Mouse (Mus musculus): ENCODE results near the gene Muc5b. TPM values are rescaled to one million over a fixed set of nuclear protein-coding genes. Genes with fewer than 3 reads are reported as not detected.

Gene Muc5b
- polyA plus RNA-seq, 2 experiments = not detected

GRCm38 (mm10) chr7:141911305-141911704, 72.4 kb downstream of the Muc5b start:
- H3K36me3 ChIP-seq (replicated peaks; ENCODE audit: control insufficient read depth, insufficient read depth, low read depth) = no peaks in the 10 kb centered on the region
- DNase-seq (ENCODE audit: low read depth in 3 of 3, low spot score in 3 of 3) = no peak
- H3K4me1 ChIP-seq (replicated peaks; ENCODE audit: control insufficient read depth in 2 of 2, insufficient read depth in 2 of 2, low read length in 1 of 2) = no peaks in the 10 kb centered on the region; a peak in 1 of 4 replicates
- ATAC-seq (ENCODE audit: insufficient read depth) = no peak
- peaks cover 9% of the 10 kb centered on the region for H3K27me3 ChIP-seq (ENCODE audit: control insufficient read depth, insufficient read depth, low read length)
- H3K9me3 ChIP-seq (ENCODE audit: control insufficient read depth, low read length) = no peaks in the 10 kb centered on the region
- H3K4me3 ChIP-seq (ENCODE audit: insufficient read depth in 1 of 2, low read depth in 2 of 2, low read length in 2 of 2) = no peak overlapping the region
- no peak overlapping the region for H3K27ac ChIP-seq
- TF ChIP-seq EP300 (IDR thresholded peaks at IDR 0.05; ENCODE audit: low read depth) (no peak), CTCF (IDR thresholded peaks at IDR 0.05; ENCODE audit: low read depth) (no peak)
- no peak overlapping the region for H3K9ac ChIP-seq (replicated peaks)
- 37% methylated on average over 3 of the region's 3 CpGs for WGBS (ENCODE audit: insufficient replicate concordance)
- no peak overlapping the region for H3K4me2 ChIP-seq (ENCODE audit: low read depth)

GRCm38 (mm10) chr7:141918407-141918806, 79.5 kb downstream of the Muc5b start, which contains the start of gene Tollip:
TSS of gene Tollip (minus strand) at chr7:141918507.
- Histone ChIP-seq H3K4me3 (ENCODE audit: insufficient read depth in 1 of 2, low read depth in 2 of 2, low read length in 2 of 2) (no peak within 1 kb of the TSS), H3K36me3 (replicated peaks; ENCODE audit: control insufficient read depth, insufficient read depth, low read depth) (no peaks in the 10 kb centered on the region), H3K9me3 (ENCODE audit: control insufficient read depth, low read length) (no peaks in the 10 kb centered on the region), H3K27me3 (ENCODE audit: control insufficient read depth, insufficient read depth, low read length) (peaks cover under 1% of the 10 kb centered on the region; the same call in 1 of the 2 replicates), H3K27ac (no peak within 1 kb of the TSS), H3K9ac (replicated peaks) (no peak within 1 kb of the TSS), H3K4me1 (replicated peaks; ENCODE audit: control insufficient read depth in 2 of 2, insufficient read depth in 2 of 2, low read length in 1 of 2) (no peaks in the 10 kb centered on the region), H3K4me2 (ENCODE audit: low read depth) (no peak within 1 kb of the TSS)
- ATAC-seq (ENCODE audit: insufficient read depth) = no peak
- TF ChIP-seq EP300 (IDR thresholded peaks at IDR 0.05; ENCODE audit: low read depth) (no peak), CTCF (IDR thresholded peaks at IDR 0.05; ENCODE audit: low read depth) (no peak)
- 69% methylated on average over 2 of the region's 2 CpGs for WGBS (ENCODE audit: insufficient replicate concordance)
- no peak for DNase-seq (ENCODE audit: low read depth in 3 of 3, low spot score in 3 of 3)

Other genes starting within 250 kb of the Muc5b start
- gene Muc6, start 183.8 kb upstream of the Muc5b start, polyA plus RNA-seq (2012; rRNA removed) = 1.7 and 2.1 TPM in 2 replicates
- gene Muc6, start 183.8 kb upstream of the Muc5b start, polyA plus RNA-seq (2014; fragmentation: Nextera tagmentation; extraction: Ambion mirVana) = 3.2 and 4.0 TPM in 2 replicates
- gene Muc2, start 148.7 kb upstream of the Muc5b start, polyA plus RNA-seq (2012; rRNA removed) = 0.12 and 0.17 TPM in 2 replicates
- gene Muc2, start 148.7 kb upstream of the Muc5b start, polyA plus RNA-seq (2014; fragmentation: Nextera tagmentation; extraction: Ambion mirVana) = 0.08 and 0.85 TPM in 2 replicates
- gene Muc5ac, start 50.1 kb upstream of the Muc5b start, polyA plus RNA-seq (2012; rRNA removed) = not detected in 2 replicates
- gene Muc5ac, start 50.1 kb upstream of the Muc5b start, polyA plus RNA-seq (2014; fragmentation: Nextera tagmentation; extraction: Ambion mirVana) = not detected in 2 replicates
- gene Tollip, start 79.4 kb downstream of the Muc5b start, polyA plus RNA-seq (2012; rRNA removed) = 13.5 and 15.3 TPM in 2 replicates
- gene Tollip, start 79.4 kb downstream of the Muc5b start, polyA plus RNA-seq (2014; fragmentation: Nextera tagmentation; extraction: Ambion mirVana) = 18.0 and 19.7 TPM in 2 replicates
- gene Brsk2, start 110.7 kb downstream of the Muc5b start, polyA plus RNA-seq (2012; rRNA removed) = 0.03 and 0.29 TPM in 2 replicates
- gene Brsk2, start 110.7 kb downstream of the Muc5b start, polyA plus RNA-seq (2014; fragmentation: Nextera tagmentation; extraction: Ambion mirVana) = 0.05 and 0.10 TPM in 2 replicates
- 33.9 and 41.5 TPM in 2 replicates for gene Mob2, start 222.0 kb downstream of the Muc5b start, polyA plus RNA-seq (2012; rRNA removed)
- 68.8 and 75.6 TPM in 2 replicates for gene Mob2, start 222.0 kb downstream of the Muc5b start, polyA plus RNA-seq (2014; fragmentation: Nextera tagmentation; extraction: Ambion mirVana)

Measured in liver, embryonic 14.5 days (tissue).